Mouse (Mus musculus) midbrain, embryonic 12.5 days (tissue): ENCODE results near the gene Gpr107. TPM values are rescaled to one million over a fixed set of nuclear protein-coding genes. Genes with fewer than 3 reads are reported as not detected.

Experiments
- ATAC-seq: fragments of 200-750 bp; cut with Nextera tagmentation; 2 replicates; pipeline ENCODE4 v1.8.0; 2017; ENCODE audit warnings: low read depth, moderate TSS enrichment, moderate library complexity; ENCODE audit not compliant: low FRiP score
- H3K27ac ChIP-seq: fragments of 300-500 bp; sonication (generic); replicated peaks from 2 replicates; pipeline ENCODE4 v1.5.1; 2016; ENCODE audit warnings: mild to moderate bottlenecking
- H3K27me3 ChIP-seq: fragments of 300-500 bp; sonication (generic); 2 replicates; pipeline ENCODE4 v1.6.1; 2016; ENCODE audit warnings: mild to moderate bottlenecking
- H3K36me3 ChIP-seq: fragments of 300-500 bp; sonication (generic); 2 replicates; pipeline ENCODE4 v1.6.1; 2016
- H3K4me1 ChIP-seq: fragments of 300-500 bp; sonication (generic); 2 replicates; pipeline ENCODE4 v1.6.1; 2016
- H3K4me2 ChIP-seq: fragments of 300-500 bp; sonication (generic); replicated peaks from 2 replicates; pipeline ENCODE4 v1.6.1; 2016; ENCODE audit warnings: mild to moderate bottlenecking, moderate library complexity
- H3K4me3 ChIP-seq: fragments of 300-500 bp; sonication (generic); 2 replicates; pipeline ENCODE4 v1.5.1; 2016; ENCODE audit warnings: mild to moderate bottlenecking
- H3K9ac ChIP-seq: fragments of 300-500 bp; sonication (generic); replicated peaks from 2 replicates; pipeline ENCODE4 v1.6.1; 2016; ENCODE audit warnings: mild to moderate bottlenecking, moderate library complexity
- H3K9me3 ChIP-seq: fragments of 300-500 bp; sonication (generic); 2 replicates; pipeline ENCODE4 v1.6.1; 2016; ENCODE audit warnings: mild to moderate bottlenecking
- WGBS: fragments of 180-500 bp; shearing (Covaris S2); methylation state at CpG from one replicate; pipeline ENCODE4 v1.1.7; 2016; 5-methylcytosine and 5-hydroxymethylcytosine counted together
- polyA plus RNA-seq: library from polyadenylated mRNA; unstranded; fragments of >200 nt; fragmentation: Nextera tagmentation; extraction: Ambion mirVana; gene quantifications from 2 replicates; pipeline ENCODE4 v1.2.1, GENCODE M21; 2016

The Gpr107 gene
- polyA plus RNA-seq, 1 experiment from 2014 or later = 41.7 TPM

DNA sequence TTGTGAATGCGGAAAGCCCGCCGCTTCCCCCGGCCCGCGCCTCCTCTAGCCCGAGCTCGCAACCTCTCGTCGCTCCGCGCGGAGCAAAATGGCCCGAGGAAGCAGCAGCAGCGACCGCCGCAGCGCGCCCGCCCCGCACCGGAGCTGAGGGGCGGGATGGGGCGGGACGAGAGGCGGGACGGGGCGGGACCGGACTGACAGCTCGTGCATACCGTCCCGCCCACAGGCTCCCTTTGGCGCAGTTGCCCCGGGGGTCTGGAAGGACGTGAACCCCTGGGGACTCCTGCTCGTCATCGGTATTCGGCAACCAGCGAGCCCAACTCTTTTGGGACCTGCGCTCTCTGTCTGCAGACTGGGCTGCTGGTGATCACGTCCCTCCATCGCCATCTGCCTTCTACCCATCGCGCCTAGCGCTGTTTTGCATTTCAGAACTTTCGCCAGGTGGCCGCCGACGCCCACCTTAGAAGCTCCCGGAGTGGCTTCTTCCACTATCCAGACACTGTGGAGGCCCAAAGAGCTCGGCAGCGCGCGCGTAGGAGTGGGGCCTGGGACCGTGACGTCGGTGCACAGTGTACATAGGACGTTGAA is 10.2 kb upstream of the Gpr107 start, which contains the start of gene Fnbp1:
Gene Fnbp1 (minus strand): TSS at position 142 of the 588 bp plus-strand sequence.
- Histone ChIP-seq H3K27me3 (peaks cover 36% of the 10 kb centered on the region), H3K4me2 (peak within 1 kb of the TSS; percentile 87), H3K4me3 (peak within 1 kb of the TSS; percentile 80), H3K4me1 (peaks cover 18% of the 10 kb centered on the region), H3K9me3 (no peaks in the 10 kb centered on the region), H3K9ac (peak within 1 kb of the TSS; percentile 83), H3K27ac (peak within 1 kb of the TSS; percentile 76), H3K36me3 (peaks cover 10% of the 10 kb centered on the region; the same call in 1 of the 2 replicates)
- WGBS = under 1% methylated on average over 59 of the region's 59 CpGs
- ATAC-seq = peak; percentile 93

DNA sequence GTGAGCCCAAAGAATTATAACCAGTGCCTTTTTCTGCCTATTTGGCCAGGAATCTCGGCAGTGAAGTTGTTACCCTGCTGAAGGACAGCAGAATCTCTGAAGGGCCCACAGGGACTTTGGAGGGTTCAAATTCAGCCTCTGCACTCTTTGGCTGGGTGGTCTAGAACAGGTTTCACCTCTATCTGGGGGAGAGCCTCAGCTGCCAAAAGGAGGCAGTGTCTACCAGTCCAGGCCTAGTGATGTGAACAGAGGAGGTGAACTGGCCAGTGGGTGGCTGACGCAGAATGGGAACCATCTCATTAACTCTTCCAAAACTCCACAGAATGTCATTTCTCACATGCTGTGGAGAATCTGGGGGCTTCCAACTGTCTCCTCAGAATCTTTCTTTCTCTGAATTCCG is 9.6 kb upstream of the Gpr107 start:
- Histone ChIP-seq H3K4me3 (peak overlapping the region; percentile 80), H3K27me3 (peaks cover 36% of the 10 kb centered on the region), H3K9ac (no peak overlapping the region), H3K4me1 (peaks cover 18% of the 10 kb centered on the region), H3K9me3 (no peaks in the 10 kb centered on the region), H3K4me2 (peak overlapping the region; percentile 87), H3K36me3 (peaks cover 14% of the 10 kb centered on the region; the same call in 1 of the 2 replicates), H3K27ac (no peak overlapping the region)
- no peak for ATAC-seq
- WGBS = 32% methylated on average over 3 of the region's 3 CpGs

DNA sequence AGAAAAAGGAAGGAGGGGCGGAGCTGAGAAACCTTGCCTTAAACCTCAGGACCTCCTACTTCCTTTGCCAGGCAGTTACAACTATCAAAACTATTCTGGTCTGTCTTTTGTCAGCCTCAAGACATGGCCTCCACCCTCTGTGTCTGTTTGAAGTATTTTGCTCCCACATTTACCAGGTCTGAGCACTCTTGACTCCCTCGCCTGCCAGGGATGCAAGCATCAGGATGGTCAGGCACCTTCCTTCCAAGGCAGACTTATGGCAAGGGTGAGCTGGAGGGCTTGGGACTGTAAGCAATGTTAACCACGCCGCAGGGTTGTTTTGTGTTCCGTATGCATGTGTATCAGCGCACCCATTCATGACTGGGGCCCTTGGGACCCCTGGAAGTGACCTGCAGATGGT is 8.8 kb upstream of the Gpr107 start:
- no peak for ATAC-seq
- Histone ChIP-seq H3K36me3 (peaks cover 20% of the 10 kb centered on the region), H3K27ac (no peak overlapping the region), H3K4me2 (no peak overlapping the region), H3K4me1 (peaks cover 18% of the 10 kb centered on the region), H3K9ac (no peak overlapping the region), H3K4me3 (no peak overlapping the region), H3K9me3 (no peaks in the 10 kb centered on the region), H3K27me3 (peaks cover 36% of the 10 kb centered on the region)
- WGBS = 85% methylated on average over 6 of the region's 6 CpGs

DNA sequence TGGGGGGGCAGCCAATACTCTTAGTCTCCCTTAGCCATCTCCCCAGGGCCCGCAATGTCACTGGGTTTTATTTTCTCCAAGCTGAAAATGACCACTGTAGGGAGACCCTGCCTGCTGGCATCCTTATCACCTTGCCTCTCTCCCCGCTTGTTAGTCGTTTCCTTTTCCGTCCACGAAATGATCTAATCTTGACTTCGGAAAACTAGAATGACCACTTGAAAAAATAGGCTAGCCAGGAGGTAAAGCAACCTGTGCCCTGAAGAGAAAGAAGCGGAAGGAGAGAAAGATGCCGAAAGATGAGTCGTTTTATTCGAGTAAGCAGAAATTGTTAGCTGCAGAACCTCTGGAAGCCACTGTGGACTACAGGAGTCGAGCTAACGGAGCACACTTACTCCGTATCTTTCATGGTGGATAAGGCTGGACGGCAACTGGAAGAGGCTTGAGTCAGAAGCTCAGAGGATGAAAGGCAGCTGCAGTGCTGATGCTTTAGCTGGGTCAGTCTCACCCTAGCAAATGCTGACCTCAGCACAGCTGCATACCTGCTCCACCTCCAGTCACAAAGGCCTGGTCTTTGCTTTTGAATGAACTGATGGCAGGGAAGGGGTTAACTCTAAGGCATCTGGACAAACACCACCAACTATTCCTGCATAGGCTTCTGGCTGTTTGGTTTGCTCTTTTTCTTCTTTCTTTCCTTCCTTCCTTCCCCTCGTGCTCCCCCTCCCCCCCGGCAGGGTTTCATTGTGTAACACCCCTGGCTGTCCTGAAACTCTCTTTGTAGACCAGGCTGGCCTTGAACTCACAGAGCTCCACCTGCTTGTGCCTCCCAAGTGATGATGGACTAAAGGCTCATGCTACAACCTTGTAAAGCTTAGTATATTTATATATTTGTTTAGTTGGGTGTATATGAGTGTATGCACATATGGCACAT is 8.1 kb upstream of the Gpr107 start:
- WGBS = 79% methylated on average over 16 of the region's 16 CpGs

DNA sequence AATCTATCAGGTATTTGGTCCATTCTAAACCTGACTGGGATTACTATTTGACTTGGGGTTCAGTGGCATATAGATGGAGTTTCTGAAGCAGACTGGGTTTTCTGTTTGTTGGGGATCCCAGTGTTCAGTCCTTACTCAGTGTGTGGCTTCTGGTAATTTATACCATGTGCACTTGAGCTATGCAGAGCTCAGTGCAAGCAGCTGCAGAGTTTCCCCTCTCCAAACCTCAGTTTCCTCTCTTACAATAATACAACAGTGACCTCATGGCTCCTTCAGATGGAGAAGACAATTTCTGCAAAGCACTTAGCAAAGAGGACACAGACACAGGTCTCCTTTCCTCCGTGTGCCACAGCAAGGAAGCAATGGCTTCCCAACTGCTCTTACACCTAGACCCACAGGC is 7.2 kb upstream of the Gpr107 start:
- peaks cover 35% of the 10 kb centered on the region for H3K27me3 ChIP-seq
- no peak overlapping the region for H3K4me2 ChIP-seq
- no peaks in the 10 kb centered on the region for H3K9me3 ChIP-seq
- H3K4me1 ChIP-seq = peaks cover 18% of the 10 kb centered on the region
- peaks cover 20% of the 10 kb centered on the region for H3K36me3 ChIP-seq
- no peak overlapping the region for H3K9ac ChIP-seq
- H3K27ac ChIP-seq = no peak overlapping the region
- ATAC-seq = no peak
- H3K4me3 ChIP-seq = no peak overlapping the region
- 71% methylated on average over 1 of the region's 1 CpGs for WGBS

More for the DNA sequence above, 8.1 kb upstream of the Gpr107 start:
- no peak overlapping the region for H3K9ac ChIP-seq
- no peak overlapping the region for H3K4me3 ChIP-seq
- H3K4me2 ChIP-seq = no peak overlapping the region
- no peaks in the 10 kb centered on the region for H3K9me3 ChIP-seq
- peaks cover 20% of the 10 kb centered on the region for H3K36me3 ChIP-seq
- no peak overlapping the region for H3K27ac ChIP-seq
- peaks cover 18% of the 10 kb centered on the region for H3K4me1 ChIP-seq
- H3K27me3 ChIP-seq = peaks cover 36% of the 10 kb centered on the region
- ATAC-seq = no peak

DNA sequence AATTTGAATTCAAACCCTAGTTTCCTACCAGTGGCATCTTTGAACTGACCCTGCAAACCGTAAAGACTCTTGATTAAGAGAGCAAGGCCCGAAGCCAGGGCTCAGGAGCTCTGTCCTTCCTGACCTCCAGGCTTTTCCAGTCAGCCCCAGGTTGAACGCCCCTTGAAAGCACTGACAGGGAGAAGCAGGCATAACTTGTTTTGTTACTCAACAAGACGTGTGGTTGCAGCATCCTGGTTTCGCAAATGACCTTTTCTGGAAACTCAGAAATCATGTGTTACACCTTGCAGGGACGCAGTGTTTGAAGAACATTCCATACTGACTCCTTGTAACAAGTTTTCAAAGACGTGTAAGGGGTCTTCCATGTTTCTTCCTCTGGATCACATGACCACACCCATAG is 5.1 kb upstream of the Gpr107 start:
- peaks cover 23% of the 10 kb centered on the region for H3K36me3 ChIP-seq
- H3K4me1 ChIP-seq = peaks cover 12% of the 10 kb centered on the region
- no peak overlapping the region for H3K9ac ChIP-seq
- no peak overlapping the region for H3K4me3 ChIP-seq
- no peak for ATAC-seq
- no peak overlapping the region for H3K27ac ChIP-seq
- no peak overlapping the region for H3K4me2 ChIP-seq
- no peaks in the 10 kb centered on the region for H3K9me3 ChIP-seq
- H3K27me3 ChIP-seq = peaks cover 20% of the 10 kb centered on the region
- 93% methylated on average over 7 of the region's 7 CpGs for WGBS

- H3K27ac ChIP-seq = no peak overlapping the region
- H3K9me3 ChIP-seq = no peaks in the 10 kb centered on the region
- no peak overlapping the region for H3K9ac ChIP-seq
- no peak for ATAC-seq
- peaks cover 19% of the 10 kb centered on the region for H3K4me1 ChIP-seq
- no peak overlapping the region for H3K4me3 ChIP-seq
- peak overlapping the region; percentile 80; the same call in 1 of the 2 replicates for H3K4me2 ChIP-seq
- peaks cover 23% of the 10 kb centered on the region for H3K36me3 ChIP-seq
- H3K27me3 ChIP-seq = no peaks in the 10 kb centered on the region
Observed at GRCm38 (mm10) chr2:31150762-31151161, 1.4 kb upstream of the Gpr107 start.

GRCm38 (mm10) chr2:31156846-31157245 is 4.7 kb downstream of the Gpr107 start:
- ATAC-seq = no peak
- Histone ChIP-seq H3K4me1 (peaks cover 13% of the 10 kb centered on the region), H3K4me3 (no peak overlapping the region), H3K36me3 (no peaks in the 10 kb centered on the region), H3K9ac (no peak overlapping the region), H3K27me3 (no peaks in the 10 kb centered on the region), H3K9me3 (no peaks in the 10 kb centered on the region), H3K4me2 (no peak overlapping the region), H3K27ac (no peak overlapping the region)
- 95% methylated on average over 3 of the region's 3 CpGs for WGBS

DNA sequence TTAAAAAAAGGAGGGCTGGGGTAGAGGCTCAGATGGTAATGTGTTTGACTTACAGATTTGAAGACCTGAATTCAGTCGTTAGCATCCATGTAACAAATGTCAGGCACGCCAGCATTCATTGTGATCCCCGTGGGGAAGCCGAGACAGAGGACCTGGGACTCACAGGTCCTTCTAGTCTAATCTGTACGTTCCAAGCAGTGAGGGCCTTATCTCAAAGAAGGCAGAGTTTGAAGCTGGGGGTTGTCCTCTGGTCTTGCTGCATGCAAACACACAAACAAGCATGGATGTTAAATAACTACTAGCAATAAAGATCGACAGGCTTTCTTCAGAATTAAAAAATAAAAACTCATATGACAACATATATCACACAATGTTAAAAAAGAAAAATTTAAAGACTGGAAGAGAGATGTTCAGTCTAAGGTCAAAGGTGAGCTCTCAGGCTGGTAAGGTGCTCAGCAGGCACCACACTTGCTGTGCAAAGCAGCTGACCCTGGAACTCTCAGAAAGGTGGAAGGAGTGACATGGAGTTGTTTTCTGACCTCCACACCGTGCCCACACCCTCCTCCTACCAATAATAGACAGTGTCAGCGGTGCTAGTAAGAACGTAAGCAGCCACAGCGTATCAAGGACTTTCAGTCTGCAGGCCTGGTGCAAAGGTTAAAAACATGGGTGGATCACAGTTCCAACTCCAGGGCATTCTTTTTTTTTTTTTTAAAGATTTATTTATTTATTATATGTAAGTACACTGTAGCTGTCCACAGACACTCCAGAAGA is 8.2 kb downstream of the Gpr107 start:
- ATAC-seq = no peak
- 91% methylated on average over 10 of the region's 10 CpGs for WGBS
- Histone ChIP-seq H3K4me3 (no peak overlapping the region), H3K9ac (no peak overlapping the region), H3K27ac (no peak overlapping the region), H3K4me1 (peaks cover 11% of the 10 kb centered on the region; the same call in 1 of the 2 replicates), H3K9me3 (no peaks in the 10 kb centered on the region), H3K27me3 (no peaks in the 10 kb centered on the region), H3K4me2 (no peak overlapping the region), H3K36me3 (no peaks in the 10 kb centered on the region)

DNA sequence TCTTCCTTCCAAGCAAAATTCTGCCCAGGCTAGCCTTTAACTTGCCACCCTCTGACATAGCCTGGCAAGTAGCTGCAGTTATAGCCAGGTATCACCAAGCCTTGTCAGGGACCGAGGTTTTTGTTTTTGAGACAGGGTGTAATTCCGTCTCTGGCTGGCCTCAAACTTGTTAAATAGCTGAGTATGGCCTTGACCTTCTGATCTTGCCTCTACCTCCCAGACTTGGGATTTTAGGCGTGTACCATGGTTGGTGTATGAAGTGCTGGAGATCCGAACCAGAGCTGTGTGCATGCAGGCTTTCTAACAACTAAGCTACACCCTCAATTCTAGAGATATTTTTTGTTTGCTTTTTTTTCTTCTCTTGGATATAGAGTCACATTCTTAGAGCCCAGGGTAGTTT is 9.5 kb downstream of the Gpr107 start:
- H3K9me3 ChIP-seq = no peaks in the 10 kb centered on the region
- no peak overlapping the region for H3K27ac ChIP-seq
- 88% methylated on average over 4 of the region's 4 CpGs for WGBS
- no peak overlapping the region for H3K4me3 ChIP-seq
- H3K27me3 ChIP-seq = no peaks in the 10 kb centered on the region
- H3K4me2 ChIP-seq = no peak overlapping the region
- H3K36me3 ChIP-seq = no peaks in the 10 kb centered on the region
- peaks cover 11% of the 10 kb centered on the region; the same call in 1 of the 2 replicates for H3K4me1 ChIP-seq
- no peak for ATAC-seq
- H3K9ac ChIP-seq = no peak overlapping the region

- no peak overlapping the region for H3K9ac ChIP-seq
- H3K4me3 ChIP-seq = no peak overlapping the region
- ATAC-seq = no peak
- no peak overlapping the region for H3K4me2 ChIP-seq
- 89% methylated on average over 11 of the region's 11 CpGs for WGBS
- peaks cover 11% of the 10 kb centered on the region; the same call in 1 of the 2 replicates for H3K4me1 ChIP-seq
- H3K27ac ChIP-seq = no peak overlapping the region
- H3K36me3 ChIP-seq = peaks cover 7% of the 10 kb centered on the region
- no peaks in the 10 kb centered on the region for H3K27me3 ChIP-seq
- no peaks in the 10 kb centered on the region for H3K9me3 ChIP-seq
Observed at GRCm38 (mm10) chr2:31163361-31164118, 11.4 kb downstream of the Gpr107 start.
